Mouse (Mus musculus): ENCODE data around the gene Trub1. TPM values are rescaled to one million over a fixed set of nuclear protein-coding genes. Genes with fewer than 3 reads are reported as not detected.
A peak's percentile ranks its signal among the peaks of the same experiment; 100 is the strongest.

The Trub1 gene
- 6.9 and 7.6 TPM in 2 replicates for polyA plus RNA-seq (2012; rRNA removed)

DNA sequence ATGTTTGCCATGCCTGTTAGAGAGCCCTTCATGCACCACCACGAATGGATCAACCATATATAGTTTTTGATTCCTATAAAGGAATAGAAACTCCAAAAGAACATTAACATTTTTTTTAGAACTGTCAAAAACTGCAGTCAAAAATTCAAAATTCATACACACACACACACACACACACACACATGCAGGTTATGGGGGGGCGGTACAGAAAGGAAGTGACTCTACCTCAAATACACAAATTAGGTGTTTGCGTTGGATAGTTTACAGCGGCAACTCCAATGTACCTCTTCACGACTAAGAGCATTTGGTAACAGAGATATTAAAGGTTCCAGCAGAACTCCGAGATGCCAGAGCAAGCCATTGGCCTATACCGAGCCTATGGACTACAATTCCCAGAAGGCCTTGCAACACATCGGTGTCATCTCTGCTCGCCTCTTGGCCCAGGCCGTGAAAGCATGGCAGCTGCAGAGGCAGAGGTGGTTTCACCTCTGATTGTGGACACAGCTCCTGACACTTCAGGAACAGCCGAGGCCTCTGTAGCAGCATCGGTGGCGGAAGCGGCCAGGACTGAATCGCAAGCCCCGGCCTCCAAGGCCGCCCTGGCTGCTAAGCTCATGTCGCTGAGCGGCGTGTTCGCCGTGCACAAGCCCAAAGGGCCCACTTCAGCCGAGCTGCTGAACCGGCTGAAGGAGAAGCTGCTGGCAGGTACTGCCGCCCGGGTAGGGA, at the start of gene Trub1:
Gene Trub1, plus strand, starts transcription at position 421 of the 726 bp plus-strand sequence.
- peak; percentile 30 for DNase-seq (ENCODE audit: low read depth)

GRCm38 (mm10) chr19:57403700-57404501, 48.8 kb upstream of the Trub1 start:
- DNase-seq (ENCODE audit: low read depth) = no peak

DNA sequence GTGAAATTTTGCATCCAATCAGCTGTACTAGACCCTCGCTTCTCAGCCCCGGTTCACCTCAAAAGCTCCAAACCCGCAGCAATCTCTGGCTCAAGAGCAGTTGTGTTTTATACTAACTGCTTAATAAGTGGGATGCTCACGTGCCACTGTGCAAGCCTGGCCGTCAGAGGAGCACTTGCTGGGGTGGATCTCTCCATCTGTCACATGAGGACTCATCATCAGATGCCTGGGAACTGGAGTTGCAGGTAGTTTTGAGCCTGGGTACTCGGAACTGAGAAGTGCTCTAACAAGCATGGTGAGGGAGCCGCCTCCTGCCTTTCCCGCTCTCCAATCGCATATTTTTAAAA, 48.2 kb upstream of the Trub1 start:
- DNase-seq (ENCODE audit: low read depth) = no peak

- DNase-seq (ENCODE audit: low read depth) = no peak
These were observed 44.8 kb upstream of the Trub1 start for GRCm38 (mm10) chr19:57407947-57408346.

- DNase-seq (ENCODE audit: low read depth) = no peak
These were observed 41.1 kb upstream of the Trub1 start for GRCm38 (mm10) chr19:57411375-57412196.

DNA sequence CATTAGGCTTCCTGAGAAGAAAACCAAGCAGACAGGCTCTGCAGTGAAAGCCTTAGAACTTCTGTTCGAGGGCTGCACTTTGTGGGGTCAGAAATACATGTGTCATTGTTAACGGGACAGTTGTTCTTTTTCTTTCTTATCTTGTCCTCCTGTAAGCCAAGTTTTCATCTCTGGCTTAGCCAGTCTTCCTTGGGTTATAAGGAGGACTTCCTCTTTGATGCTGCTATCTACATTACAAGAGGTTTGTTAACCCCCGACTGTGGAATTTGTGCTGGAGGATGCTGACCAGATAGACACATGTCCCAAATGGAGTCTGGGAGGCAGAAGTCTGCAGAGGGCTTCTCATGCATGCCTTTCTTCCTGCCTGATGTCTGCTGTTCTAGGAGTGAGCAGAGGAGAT, 39.5 kb upstream of the Trub1 start:
- no peak for DNase-seq (ENCODE audit: low read depth)

GRCm38 (mm10) chr19:57413918-57414317, 38.8 kb upstream of the Trub1 start:
- DNase-seq (ENCODE audit: low read depth) = no peak

DNA sequence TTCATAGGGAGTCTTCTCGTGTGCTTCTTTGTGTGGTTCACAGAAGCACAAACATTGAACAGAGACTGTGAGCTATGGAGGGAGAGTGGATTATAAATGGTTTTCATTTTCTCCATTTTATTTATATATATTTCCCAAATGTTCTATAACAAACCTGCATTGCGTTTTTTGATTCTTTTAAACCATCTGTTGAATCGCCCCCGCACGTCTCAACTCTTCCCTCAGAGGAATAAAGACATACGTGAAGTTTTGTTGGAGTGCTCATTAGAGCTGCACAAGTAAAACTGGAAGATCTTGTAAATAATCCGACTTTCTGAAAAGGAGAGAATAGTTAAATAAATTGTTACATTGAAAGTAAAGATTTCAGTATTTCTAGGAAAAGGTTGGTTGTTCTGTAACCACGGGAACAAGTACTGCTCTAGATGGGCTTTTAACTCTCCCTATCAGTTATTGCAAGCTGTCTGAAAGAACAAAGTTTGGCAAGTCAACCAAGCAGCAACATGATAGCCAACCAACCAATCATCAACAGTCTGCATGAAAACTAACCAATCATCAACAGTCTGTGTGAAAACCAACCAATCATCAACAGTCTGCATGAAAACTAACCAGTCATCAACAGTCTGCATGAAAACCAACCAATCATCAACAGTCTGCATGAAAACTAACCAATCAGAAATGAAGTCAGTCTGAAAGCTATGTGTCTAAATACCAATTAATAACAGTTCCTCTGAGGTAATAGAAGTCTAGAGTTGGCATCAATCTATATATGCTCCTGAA, 37.5 kb upstream of the Trub1 start:
- DNase-seq (ENCODE audit: low read depth) = no peak

GRCm38 (mm10) chr19:57417800-57418580, 34.7 kb upstream of the Trub1 start:
- no peak for DNase-seq (ENCODE audit: low read depth)

GRCm38 (mm10) chr19:57423402-57423801, 29.3 kb upstream of the Trub1 start:
- no peak for DNase-seq (ENCODE audit: low read depth)

GRCm38 (mm10) chr19:57425296-57425695, 27.4 kb upstream of the Trub1 start:
- no peak for DNase-seq (ENCODE audit: low read depth)

GRCm38 (mm10) chr19:57426841-57427240, 25.9 kb upstream of the Trub1 start:
- DNase-seq (ENCODE audit: low read depth) = no peak

- DNase-seq (ENCODE audit: low read depth) = no peak
These were observed 24.8 kb upstream of the Trub1 start for GRCm38 (mm10) chr19:57427756-57428438.

DNA sequence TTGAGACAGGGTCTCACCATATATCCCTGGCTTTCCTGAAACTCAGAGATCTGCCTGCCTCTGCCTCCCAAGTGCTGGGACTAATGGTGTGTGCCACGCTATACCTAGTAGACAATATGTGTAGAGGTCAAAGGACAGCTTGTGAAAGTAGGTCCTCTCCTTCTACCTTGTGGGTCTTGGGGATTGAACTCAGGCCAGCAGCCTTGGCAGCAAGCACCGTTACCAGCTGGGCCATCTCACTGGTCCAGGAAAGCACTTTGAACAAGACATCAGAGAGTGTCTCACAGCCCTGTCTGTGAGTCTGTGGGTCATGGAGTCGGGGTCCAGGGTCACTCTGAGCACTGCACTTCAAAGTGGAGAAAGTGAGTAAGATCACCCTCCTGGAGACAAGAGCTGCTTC, 24.1 kb upstream of the Trub1 start:
- DNase-seq (ENCODE audit: low read depth) = no peak

GRCm38 (mm10) chr19:57429926-57430325, 22.8 kb upstream of the Trub1 start:
- no peak for DNase-seq (ENCODE audit: low read depth)

DNA sequence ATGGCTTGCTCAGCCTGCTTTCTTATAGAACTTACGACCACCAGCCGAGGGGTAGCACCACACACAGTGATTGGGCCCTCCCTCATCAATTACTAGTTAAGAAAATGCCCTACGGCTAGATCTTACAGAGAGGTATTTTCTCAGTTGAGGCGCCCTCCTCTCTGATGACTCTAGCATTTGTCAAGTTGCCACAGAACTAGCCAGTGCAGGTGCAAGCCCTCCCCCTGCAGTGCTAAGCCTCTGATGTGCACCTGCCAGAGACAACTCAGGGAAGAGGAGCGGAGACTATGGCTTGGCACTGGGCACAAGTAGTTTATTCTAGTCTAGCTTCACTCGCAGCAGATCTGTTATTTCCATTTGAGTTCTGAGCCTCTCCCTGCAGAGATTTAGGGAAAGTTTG, 21.2 kb upstream of the Trub1 start:
- DNase-seq (ENCODE audit: low read depth) = no peak

GRCm38 (mm10) chr19:57434024-57434423, 18.7 kb upstream of the Trub1 start:
- no peak for DNase-seq (ENCODE audit: low read depth)

GRCm38 (mm10) chr19:57436586-57437021, 16.1 kb upstream of the Trub1 start:
- no peak for DNase-seq (ENCODE audit: low read depth)

DNA sequence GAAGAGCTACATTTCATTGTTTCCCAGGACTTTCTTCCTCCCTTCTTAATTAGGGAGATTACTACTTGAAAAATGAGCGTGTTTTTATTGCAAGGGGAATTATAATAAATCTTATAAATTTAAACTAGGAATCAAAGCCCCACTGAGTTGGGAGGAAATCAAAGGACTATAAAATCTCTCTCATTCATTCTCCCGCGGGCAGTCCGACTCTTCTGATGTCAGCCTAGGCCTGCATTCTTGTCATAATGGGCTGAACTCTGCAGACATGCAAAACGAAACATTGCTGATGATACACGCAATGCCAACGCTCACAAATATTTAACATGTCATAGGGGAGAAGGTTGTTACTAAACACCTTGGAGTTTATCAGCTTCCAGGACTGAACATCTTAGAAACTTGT, 15.7 kb upstream of the Trub1 start:
- DNase-seq (ENCODE audit: low read depth) = no peak

DNA sequence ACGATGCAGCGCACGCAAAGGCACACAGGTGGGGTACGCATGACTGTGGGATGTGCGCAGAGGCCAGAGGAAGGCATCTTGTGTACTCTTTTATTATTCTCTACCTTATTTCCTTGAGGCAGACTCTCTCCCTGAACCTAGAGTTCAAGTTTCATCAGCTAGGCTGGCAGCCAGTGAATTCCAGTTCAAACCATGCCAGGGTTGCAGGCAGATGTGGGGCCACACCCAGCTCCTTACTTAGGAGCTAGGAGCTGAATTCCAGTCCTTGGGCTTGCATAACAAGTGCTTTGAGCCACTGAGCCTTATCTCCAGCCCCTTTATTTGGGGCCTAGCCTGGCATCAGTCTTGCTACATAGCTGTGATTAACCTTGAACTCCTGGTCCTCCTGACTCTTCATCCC, 13.4 kb upstream of the Trub1 start:
- no peak for DNase-seq (ENCODE audit: low read depth)

Data from gonadal fat pad, adult 2 months (tissue).